Mouse (Mus musculus) megakaryocyte, embryonic 14.5 days (primary cell): ENCODE measurements around the gene Gzma.

ENCODE experiments used
- FLI1 ChIP-seq: IDR thresholded peaks from 2 replicates; pipeline ENCODE4 v1.6.1; 2012; ENCODE audit warnings: low read length, inconsistent platforms, mixed read lengths
- GATA1 ChIP-seq: IDR thresholded peaks from 3 replicates; pipeline ENCODE4 v1.6.1; 2012; ENCODE audit warnings: mixed read lengths, low read length, inconsistent platforms, borderline replicate concordance

GRCm38 (mm10) chr13:113090489-113090888, 10.3 kb downstream of the Gzma start:
- TF ChIP-seq GATA1 (no peak), FLI1 (no peak)
